Mouse (Mus musculus): ENCODE results near the gene Prpf19.

- TF ChIP-seq POLR2A (IDR thresholded peaks at IDR 0.05; ENCODE audit: borderline replicate concordance, low read depth, low read length) (no peak), CTCF (IDR thresholded peaks at IDR 0.05; ENCODE audit: low read depth, low read length) (no peak)
Observed at GRCm38 (mm10) chr19:10896849-10897248, 1.8 kb downstream of the Prpf19 start.
